Mouse (Mus musculus): ENCODE measurements around the gene Tm6sf1. TPM values are rescaled to one million over a fixed set of nuclear protein-coding genes. Genes with fewer than 3 reads are reported as not detected.
A peak's percentile ranks its signal among the peaks of the same experiment; 100 is the strongest.

Tm6sf1 gene
- polyA plus RNA-seq, 1 experiment from 2014 or later = 12.5 TPM

DNA sequence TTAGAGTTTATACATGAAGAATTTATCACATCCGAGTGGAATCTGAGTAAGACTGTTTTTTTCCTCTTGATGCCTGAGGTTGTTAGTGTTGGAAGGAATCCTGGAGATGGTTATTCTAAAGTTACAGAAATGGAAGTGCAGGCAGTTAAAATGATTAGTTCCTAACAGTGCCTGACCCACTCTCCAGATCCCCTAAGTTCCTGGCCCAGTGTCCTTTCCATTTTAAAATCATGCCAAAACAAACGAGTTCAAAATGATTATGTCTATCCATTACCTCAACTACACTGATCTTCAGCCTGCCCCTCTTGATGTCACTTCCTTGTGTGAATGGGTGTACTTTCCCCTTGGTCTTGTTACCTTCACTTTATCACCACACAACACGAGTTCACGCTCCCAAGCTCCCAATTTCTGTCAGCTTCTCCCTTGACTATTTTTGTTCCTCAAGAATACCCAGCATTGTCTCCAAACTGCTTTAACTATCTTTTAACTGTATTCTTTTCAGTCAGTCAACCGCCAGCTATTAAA is 73.8 kb downstream of the Tm6sf1 start:
- ATAC-seq (replicated peaks; ENCODE audit: low FRiP score) (no peak), DNase-seq (ENCODE audit: low spot score) (no peak)
- Histone ChIP-seq H3K27me3 (replicated peaks; ENCODE audit: control insufficient read depth, insufficient read depth, low read length) (peaks cover 53% of the 10 kb centered on the region), H3K9ac (ENCODE audit: low read depth, low read length) (no peak overlapping the region), H3K4me3 (ENCODE audit: low read depth, low read length) (peak overlapping the region; percentile 61), H3K27ac (ENCODE audit: low read depth, low read length) (no peak overlapping the region), H3K9me3 (ENCODE audit: control insufficient read depth, low read length) (no peaks in the 10 kb centered on the region), H3K36me3 (ENCODE audit: control insufficient read depth, insufficient read depth, low read length) (no peaks in the 10 kb centered on the region), H3K4me2 (peak overlapping the region; percentile 72), H3K4me1 (replicated peaks; ENCODE audit: control insufficient read depth, insufficient read depth, low read length) (0 out of 2 replicates have a peak, but pooled peaks cover 5% of the 10 kb centered on the region)
- WGBS = 50% methylated on average over 5 of the region's 5 CpGs

DNA sequence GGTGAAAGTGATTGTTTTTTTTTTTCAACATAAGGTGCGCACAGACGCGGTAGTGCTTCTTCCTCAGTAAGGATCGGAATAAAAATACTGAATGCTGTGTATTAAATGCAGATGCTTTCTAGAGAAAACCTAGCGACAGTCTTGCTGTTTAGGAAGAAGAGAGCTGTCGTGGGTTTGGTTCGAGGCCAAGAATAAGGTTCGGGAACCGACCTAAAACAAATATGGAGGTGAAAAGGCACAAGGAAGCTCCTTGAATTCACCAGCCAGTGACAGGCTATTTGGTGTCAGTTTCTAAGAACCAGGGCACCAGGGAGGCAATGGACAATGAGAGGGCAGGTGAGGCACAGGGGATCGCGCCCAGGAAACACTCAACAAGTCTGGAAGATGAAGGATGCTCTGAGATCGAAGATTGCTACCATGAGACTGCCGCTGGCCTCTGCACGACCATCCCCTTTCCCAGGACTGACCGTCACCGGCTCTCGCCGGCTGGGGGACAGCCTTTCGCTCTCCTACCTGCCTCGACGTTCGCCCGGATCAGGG is 74.3 kb downstream of the Tm6sf1 start:
- H3K36me3 ChIP-seq (ENCODE audit: control insufficient read depth, insufficient read depth, low read length) = no peaks in the 10 kb centered on the region
- H3K27ac ChIP-seq (ENCODE audit: low read depth, low read length) = no peak overlapping the region
- H3K4me2 ChIP-seq = peak overlapping the region; percentile 72
- H3K4me1 ChIP-seq (replicated peaks; ENCODE audit: control insufficient read depth, insufficient read depth, low read length) = 0 out of 2 replicates have a peak, but pooled peaks cover 5% of the 10 kb centered on the region
- peak overlapping the region; percentile 57 for H3K9ac ChIP-seq (ENCODE audit: low read depth, low read length)
- peaks cover 53% of the 10 kb centered on the region for H3K27me3 ChIP-seq (replicated peaks; ENCODE audit: control insufficient read depth, insufficient read depth, low read length)
- whole genome bisulfite sequencing = 16% methylated on average over 23 of the region's 23 CpGs
- H3K4me3 ChIP-seq (ENCODE audit: low read depth, low read length) = peak overlapping the region; percentile 61
- ATAC-seq (replicated peaks; ENCODE audit: low FRiP score) (no peak), DNase-seq (ENCODE audit: low spot score) (no peak)
- H3K9me3 ChIP-seq (ENCODE audit: control insufficient read depth, low read length) = no peaks in the 10 kb centered on the region

DNA sequence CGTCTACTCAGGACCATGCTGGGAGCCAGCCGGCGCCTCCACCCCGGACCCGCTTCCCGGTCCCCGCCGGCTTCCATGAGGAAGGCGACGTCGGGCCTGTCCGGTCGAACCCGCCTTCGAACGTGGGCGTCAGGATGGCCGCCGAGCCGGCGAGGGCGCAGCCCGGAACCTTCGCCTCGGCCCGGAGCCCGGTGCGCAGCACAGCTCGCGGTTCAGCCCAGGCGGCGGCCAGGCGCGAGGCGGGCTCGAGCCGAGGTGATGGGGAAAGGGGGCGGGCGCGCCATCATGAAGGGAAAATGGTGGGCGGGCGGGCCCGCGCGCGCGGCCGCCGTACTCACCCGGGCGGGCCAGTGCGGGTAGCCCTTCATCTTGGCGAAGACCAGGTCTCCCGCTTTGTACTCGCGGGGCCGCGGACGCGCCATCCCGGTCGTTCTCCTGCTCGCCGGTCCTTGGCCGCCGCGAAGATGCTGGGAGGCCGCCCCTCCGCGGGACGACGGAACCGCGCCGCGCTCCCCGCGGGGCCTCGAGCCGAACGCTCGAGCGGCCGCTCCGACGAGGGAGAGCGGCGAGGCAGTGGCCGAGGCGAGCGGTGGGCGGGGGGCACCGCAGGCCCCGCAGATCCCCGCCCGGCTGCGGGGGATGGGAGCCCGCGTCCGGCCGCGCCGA is 74.9 kb downstream of the Tm6sf1 start:
- WGBS = 2% methylated on average over 100 of the region's 103 CpGs
- DNase-seq (ENCODE audit: low spot score) (peak; percentile 55), ATAC-seq (replicated peaks; ENCODE audit: low FRiP score) (peak; percentile 31)
- Histone ChIP-seq H3K27ac (ENCODE audit: low read depth, low read length) (peak overlapping the region; percentile 48; the same call in 1 of the 2 replicates), H3K9me3 (ENCODE audit: control insufficient read depth, low read length) (no peaks in the 10 kb centered on the region), H3K36me3 (ENCODE audit: control insufficient read depth, insufficient read depth, low read length) (no peaks in the 10 kb centered on the region), H3K4me3 (ENCODE audit: low read depth, low read length) (peak overlapping the region; percentile 61), H3K27me3 (replicated peaks; ENCODE audit: control insufficient read depth, insufficient read depth, low read length) (peaks cover 53% of the 10 kb centered on the region), H3K4me1 (replicated peaks; ENCODE audit: control insufficient read depth, insufficient read depth, low read length) (0 out of 2 replicates have a peak, but pooled peaks cover 5% of the 10 kb centered on the region), H3K4me2 (peak overlapping the region; percentile 72), H3K9ac (ENCODE audit: low read depth, low read length) (peak overlapping the region; percentile 57)

Other genes starting within 250 kb of the Tm6sf1 start
- 16.0 and 17.7 TPM in 2 replicates for gene Homer2, start 151.5 kb upstream of the Tm6sf1 start, polyA plus RNA-seq (2014; fragmentation: Nextera tagmentation; extraction: Ambion mirVana)
- 98.0 and 103 TPM in 2 replicates for gene Ramac, start 96.1 kb upstream of the Tm6sf1 start, polyA plus RNA-seq (2014; fragmentation: Nextera tagmentation; extraction: Ambion mirVana)
- gene 3110040N11Rik, start 69.5 kb upstream of the Tm6sf1 start, polyA plus RNA-seq (2014; fragmentation: Nextera tagmentation; extraction: Ambion mirVana) = 45.8 and 58.9 TPM in 2 replicates
- 52.0 and 52.7 TPM in 2 replicates for gene Btbd1, start 29.6 kb upstream of the Tm6sf1 start, polyA plus RNA-seq (2014; fragmentation: Nextera tagmentation; extraction: Ambion mirVana)
- not detected in 2 replicates for gene Gm10160, start 3.2 kb upstream of the Tm6sf1 start, polyA plus RNA-seq (2014; fragmentation: Nextera tagmentation; extraction: Ambion mirVana)
- gene Hdgfl3, start 75.5 kb downstream of the Tm6sf1 start, polyA plus RNA-seq (2014; fragmentation: Nextera tagmentation; extraction: Ambion mirVana) = 5.0 and 5.9 TPM in 2 replicates
- gene Bnc1, start 133.3 kb downstream of the Tm6sf1 start, polyA plus RNA-seq (2014; fragmentation: Nextera tagmentation; extraction: Ambion mirVana) = 5.1 and 7.0 TPM in 2 replicates

All from liver, embryonic 11.5 days (tissue).